Mouse (Mus musculus): ENCODE measurements around the gene Lcmt2. TPM values are rescaled to one million over a fixed set of nuclear protein-coding genes. Genes with fewer than 3 reads are reported as not detected.

Lcmt2 gene
- total RNA-seq (2015) (11.7 and 12.8 TPM in 2 replicates), total RNA-seq (2017) (8.4 and 9.7 TPM in 2 replicates)

GRCm38 (mm10) chr2:121140018-121140882 is at the start of gene Lcmt2, which contains the start of gene Adal:
Gene Lcmt2 (minus strand): TSS chr2:121140653.
Gene Adal (plus strand): TSS chr2:121140428.
- peak; percentile 78 for ATAC-seq (replicated peaks; ENCODE audit: poor library complexity)

- no peak for ATAC-seq (replicated peaks; ENCODE audit: poor library complexity)
Measured at GRCm38 (mm10) chr2:121188530-121188929, 48.1 kb upstream of the Lcmt2 start.

- ATAC-seq (replicated peaks; ENCODE audit: poor library complexity) = no peak
Measured at GRCm38 (mm10) chr2:121184142-121184541, 43.7 kb upstream of the Lcmt2 start.

GRCm38 (mm10) chr2:121183431-121183830 is 43.0 kb upstream of the Lcmt2 start:
- ATAC-seq (replicated peaks; ENCODE audit: poor library complexity) = no peak

- ATAC-seq (replicated peaks; ENCODE audit: poor library complexity) = no peak
Measured at GRCm38 (mm10) chr2:121178828-121179479, 38.5 kb upstream of the Lcmt2 start.

DNA sequence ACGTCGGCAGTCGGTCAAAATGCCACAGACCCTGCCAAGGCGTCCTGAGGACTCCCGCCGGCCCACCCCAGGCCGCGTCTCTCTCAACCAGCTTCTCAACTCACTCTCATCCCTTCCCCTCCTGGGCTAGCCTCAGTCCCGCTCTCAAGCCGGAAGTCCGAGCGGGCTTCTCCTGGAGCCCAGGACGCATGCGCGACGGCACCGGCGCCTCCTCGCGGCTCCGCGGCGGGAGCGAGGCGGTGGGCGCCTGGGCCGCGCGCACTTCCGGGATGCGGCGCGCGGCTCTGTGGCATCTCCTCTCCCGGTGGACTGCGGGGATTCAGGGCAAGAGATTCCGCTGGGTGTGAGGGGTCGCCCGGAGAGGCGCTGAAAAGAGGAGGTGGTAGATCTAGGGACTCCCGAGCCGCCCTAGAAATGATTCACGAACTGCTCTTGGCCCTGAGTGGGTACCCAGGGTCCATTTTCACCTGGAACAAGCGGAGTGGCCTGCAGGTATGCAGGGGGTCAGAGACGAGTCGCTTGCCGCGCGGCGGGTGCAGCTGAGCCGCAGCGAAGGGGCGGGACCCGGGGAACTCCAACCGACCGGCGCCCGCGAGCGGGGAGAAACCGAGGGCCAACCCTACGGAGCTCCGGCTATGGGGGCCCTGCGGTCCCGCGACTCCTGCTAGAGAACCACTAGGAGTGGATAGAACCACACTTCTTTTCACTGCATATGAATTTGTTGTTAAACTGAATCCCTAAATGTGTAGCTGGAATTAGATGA is 30.7 kb upstream of the Lcmt2 start, which contains the start of gene Zscan29:
Gene Zscan29 (minus strand): TSS at position 146 of the 763 bp plus-strand sequence.
- peak; percentile 87 for ATAC-seq (replicated peaks; ENCODE audit: poor library complexity)

DNA sequence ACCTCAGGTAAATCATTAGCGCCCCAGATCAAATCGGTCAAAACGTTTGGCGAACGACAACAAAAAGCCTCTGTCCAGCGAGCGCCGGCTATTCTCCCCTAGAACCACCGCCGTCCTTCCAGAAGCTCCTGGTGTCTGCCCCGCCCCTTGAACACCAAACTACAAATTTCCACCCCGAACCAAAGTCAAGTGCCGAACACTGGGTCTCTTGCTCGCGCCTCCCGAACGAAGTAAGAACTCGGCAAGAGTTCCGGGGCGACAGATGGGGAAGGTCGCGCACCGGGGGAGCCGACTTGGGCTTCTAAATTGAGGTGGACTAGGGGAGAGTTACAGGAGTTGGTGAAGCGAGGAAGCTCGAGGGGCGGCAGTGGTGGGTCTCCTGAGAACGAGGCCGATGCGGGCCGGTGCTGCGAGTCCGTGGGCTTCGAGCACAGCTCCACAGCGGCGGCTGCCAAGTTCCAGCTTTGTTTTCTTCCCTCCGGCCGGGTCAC is 30.1 kb upstream of the Lcmt2 start, which contains the start of gene Tubgcp4:
Gene Tubgcp4 (plus strand): TSS at position 174 of the 491 bp plus-strand sequence.
- peak; percentile 35 for ATAC-seq (replicated peaks; ENCODE audit: poor library complexity)

DNA sequence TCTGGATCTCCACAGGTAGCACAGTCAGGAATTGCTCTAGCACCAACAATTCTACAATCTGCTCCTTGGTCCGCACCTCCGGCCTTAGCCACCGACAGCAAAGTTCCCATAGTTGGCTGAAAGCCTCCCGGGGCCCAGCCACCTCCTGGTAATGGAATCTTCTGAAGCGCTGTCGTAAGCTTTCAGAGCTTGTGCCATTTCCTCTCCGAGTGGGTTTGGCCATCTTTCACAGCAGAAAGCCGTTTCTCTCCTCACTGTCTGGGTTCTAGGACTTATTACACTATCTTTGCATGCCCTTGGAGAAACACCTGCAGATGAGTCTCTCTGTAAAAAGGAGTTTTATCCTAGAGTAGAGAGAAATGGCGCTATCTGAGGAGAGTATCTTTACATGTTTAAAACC is 29.4 kb upstream of the Lcmt2 start:
- ATAC-seq (replicated peaks; ENCODE audit: poor library complexity) = peak; percentile 52

DNA sequence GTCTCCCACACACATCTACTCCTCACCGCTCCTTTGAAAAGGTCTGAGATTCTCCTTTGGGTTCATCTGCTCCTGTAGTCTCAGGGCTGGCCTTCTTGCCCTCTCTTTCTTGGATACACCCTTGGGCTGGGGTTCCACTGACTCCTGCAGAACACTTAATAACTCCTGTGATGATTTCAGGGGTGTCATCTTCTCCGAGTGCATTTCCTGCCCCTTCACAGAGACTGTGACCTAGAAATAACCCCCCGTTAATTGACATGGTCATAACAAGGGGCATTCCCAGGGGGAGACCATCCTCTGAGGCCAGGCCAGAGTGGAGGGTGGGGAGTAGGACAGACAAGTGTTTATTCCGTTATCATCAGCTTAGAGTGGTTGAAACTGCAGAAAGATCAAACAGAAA is 28.7 kb upstream of the Lcmt2 start:
- ATAC-seq (replicated peaks; ENCODE audit: poor library complexity) = no peak

- peak; percentile 46; the same call in 1 of the 2 replicates for ATAC-seq (replicated peaks; ENCODE audit: poor library complexity)
Measured at GRCm38 (mm10) chr2:121153100-121153499, 12.6 kb upstream of the Lcmt2 start.

GRCm38 (mm10) chr2:121149679-121150078 is 9.2 kb upstream of the Lcmt2 start:
- 0 out of 2 replicates have a peak, but pooled peaks have one; percentile 54 for ATAC-seq (replicated peaks; ENCODE audit: poor library complexity)

- no peak for ATAC-seq (replicated peaks; ENCODE audit: poor library complexity)
Measured at GRCm38 (mm10) chr2:121142415-121142814, 2.0 kb upstream of the Lcmt2 start.

- ATAC-seq (replicated peaks; ENCODE audit: poor library complexity) = no peak
Measured at GRCm38 (mm10) chr2:121141216-121142035, 973 bp upstream of the Lcmt2 start.

DNA sequence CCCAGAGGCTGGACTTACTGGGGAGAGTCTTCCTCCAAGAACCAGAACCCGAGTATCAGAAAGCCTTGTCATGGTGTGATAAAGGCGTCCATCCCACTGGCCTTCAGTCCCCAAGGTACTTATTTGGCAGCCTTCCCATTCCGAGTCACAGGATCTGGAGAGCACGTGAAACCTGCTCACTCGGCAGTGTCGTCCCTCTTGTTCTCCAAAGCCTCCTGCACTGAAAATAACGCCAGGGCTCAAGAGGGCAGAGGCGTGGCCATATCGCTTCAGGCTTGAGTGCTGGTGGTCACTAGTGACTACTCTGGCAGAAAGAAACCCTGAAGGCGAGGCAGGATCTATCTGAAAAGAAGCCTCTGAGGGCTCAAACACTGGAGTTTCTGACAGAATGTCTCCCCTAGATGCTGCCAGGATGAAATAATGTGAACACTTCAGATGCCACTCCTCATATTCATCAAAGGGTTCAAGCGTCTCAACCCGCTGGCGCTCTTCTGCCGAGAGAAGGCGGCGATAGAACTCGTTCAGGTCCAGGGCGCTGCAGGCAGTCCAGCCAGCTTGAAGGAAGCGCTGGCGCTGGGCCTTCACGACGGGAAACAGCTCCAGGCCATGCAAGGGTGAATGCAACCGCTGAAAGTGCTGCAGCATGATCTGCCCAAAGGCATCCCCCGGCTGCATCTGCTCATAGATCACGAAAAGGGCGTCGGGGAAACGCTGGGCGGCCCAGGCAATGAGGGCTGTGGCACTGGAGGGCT is 1.0 kb downstream of the Lcmt2 start:
- no peak; the same call in 1 of the 2 replicates for ATAC-seq (replicated peaks; ENCODE audit: poor library complexity)

DNA sequence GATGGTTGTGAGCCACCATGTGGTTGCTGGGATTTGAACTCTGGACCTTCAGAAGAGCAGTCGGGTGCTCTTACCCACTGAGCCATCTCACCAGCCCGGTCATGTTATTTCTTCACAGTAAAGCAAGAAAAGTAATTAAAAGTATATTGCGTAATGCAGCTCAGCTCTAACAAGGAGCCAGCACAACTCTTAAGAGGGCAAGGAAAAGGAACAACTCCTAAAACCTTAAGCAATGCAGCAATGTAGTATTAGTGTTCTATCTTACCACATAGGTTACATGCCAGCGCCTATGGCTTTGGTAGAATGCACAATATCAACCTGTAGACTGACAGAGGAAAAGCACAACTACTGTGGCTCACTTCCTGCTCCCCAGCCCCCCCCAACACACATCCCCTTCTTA is 3.1 kb downstream of the Lcmt2 start:
- ATAC-seq (replicated peaks; ENCODE audit: poor library complexity) = peak; percentile 24; the same call in 1 of the 2 replicates

GRCm38 (mm10) chr2:121132822-121133221 is 7.6 kb downstream of the Lcmt2 start:
- ATAC-seq (replicated peaks; ENCODE audit: poor library complexity) = no peak

DNA sequence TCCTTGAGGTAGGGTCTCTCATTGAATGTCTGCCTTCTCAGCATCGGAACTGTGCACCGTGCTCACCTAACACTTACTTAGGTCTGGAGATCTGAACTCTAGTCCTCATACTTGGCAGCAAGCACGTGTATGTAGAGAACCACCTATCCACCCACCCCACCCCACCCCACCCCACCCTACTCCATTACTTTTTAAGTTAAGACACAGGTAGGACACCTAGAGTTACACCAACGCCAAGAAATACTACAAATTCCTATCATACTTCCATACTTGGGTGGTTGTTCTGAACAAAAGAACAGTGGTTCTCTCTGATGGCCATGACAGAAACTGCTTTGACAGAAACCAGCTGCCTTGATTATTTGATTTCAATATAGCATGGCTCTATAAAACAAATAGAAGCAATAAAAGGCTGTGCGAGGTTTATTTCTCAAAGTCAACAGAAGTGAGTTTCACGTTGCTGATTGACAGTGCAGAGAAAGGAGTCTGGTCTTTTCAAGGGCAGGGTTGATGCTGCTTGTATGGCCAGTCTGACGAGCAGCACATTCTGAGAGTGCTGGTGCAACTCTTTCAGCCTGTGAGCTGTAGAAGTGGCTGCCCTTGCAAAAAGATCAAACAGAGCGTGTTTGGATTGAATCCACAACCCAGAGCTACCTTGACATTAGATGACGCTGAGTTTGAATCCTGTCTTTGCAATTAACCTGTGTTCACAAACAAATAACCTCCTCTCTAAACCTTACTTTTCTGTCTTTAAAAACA is 11.4 kb downstream of the Lcmt2 start:
- ATAC-seq (replicated peaks; ENCODE audit: poor library complexity) = no peak

DNA sequence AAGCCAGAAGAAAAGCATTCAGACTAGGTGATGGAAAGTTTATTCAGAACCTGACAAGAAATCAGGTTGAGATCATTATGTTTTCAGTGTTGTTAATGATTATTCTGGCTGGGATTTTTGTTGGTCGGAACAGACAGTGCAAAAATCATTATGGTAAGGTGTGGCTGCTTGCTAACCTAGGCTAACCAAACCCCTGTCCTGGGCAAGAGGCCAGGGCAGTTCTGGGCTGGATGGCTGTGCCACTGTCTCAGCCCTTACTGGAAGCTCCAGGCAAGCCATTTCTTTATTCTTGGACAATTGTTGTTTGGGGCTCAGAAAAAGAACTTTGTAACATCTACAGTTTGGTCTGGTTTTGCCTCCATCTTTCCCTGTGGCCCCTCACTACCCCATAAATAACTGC is 12.9 kb downstream of the Lcmt2 start:
- ATAC-seq (replicated peaks; ENCODE audit: poor library complexity) = no peak

All from megakaryocyte progenitor cell, adult 5-6 weeks (primary cell).